Mouse (Mus musculus) heart, adult 9 months (tissue): ENCODE measurements around the gene Zfp933.
"Not testable (repeated sequence)": the region's sequence is repeated elsewhere in the genome, so short reads cannot be mapped to it uniquely, and the experiment has no call there.

Source experiments
- DNase-seq, 2 experiments: peaks; one replicate each; pipeline ENCODE4 v3.0.0; 2022; ENCODE audit warnings: low spot score in 2 of 2

Gene Zfp933

DNA sequence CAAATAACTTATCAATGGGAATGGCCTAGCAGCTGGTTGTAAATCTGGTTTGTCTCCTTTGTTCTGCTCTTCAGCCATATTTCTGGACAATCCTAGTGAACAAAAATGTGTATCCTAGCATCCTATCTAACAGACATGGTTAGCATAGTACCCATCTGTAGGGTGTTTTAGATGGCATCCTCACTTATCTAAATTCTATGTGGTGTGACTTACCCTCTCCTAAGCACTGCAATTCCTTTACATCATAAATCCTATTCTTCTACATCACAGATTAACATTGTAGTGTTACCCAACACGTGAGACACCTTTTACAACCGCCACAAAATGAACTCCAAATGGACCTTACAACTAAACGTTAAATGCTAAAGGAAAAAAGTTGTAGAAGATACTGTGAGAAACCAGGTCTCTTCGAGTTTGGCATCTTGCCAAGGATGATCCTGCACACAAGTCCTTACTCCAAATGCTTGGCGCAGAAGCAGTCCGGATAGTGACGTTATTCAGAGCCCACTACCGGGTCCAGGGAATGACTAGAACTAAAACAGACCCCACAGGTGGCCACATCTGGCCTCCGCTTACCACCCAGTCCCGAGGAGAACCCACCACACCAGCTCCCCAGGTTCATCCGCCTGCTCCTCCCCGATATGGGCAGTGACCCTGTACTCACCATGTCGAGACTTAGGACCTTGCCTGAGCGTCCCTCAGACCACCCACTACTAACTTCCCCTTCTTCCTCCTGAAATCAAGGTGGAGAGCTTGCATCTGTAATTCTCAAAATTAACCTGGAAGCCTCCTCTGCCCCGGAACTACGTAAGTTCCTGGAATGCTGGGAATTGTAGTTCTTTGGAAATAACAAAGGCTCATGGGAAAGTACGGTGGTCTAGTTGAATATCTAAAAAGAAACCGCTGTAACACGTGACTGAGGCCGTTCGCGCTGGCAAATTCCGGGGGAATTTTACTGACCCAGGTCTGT, at the start of gene Zfp933:
Zfp933 (minus strand) TSS at position 753 of the 970 bp plus-strand sequence.
- peak; percentile 87 to 91 for DNase-seq

DNA sequence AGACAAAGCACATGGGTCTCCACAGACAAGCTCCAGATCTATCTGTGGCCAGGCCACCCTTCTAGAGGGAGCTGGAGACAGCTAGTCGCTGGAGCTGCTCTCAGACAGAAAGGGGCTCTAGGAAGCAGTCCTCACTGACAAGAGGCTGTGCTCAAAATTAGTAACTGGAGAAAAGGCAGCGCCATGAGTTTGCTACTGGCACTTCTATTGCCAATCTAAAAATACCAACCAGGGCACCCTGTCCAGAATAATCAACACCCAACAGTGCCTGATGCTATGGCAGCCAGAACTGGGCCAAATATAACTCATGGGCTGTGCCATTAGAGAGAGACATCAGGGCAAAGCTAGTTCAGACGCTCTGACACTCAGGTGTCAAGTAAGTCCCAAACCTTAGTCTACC, 49.2 kb upstream of the Zfp933 start:
- DNase-seq: peak; percentile 75 to 77

DNA sequence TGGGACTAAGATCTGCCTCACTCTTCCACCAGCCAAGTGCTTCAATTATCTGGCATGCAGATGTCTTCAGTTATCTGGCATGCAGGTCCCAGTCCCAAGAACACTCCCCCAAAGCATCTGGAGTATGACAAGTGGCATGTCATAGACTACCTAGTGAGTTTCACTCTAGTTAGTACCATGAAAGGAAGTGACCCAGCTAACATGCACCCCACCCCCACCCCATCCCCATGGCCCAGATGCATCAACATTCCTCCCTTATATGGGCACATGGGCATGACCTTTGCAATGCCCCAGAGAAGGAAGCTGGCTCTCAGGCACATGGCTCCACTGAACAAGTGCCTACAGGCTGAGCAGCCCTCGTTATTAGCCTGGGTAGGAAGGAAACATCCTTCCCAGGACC, 48.2 kb upstream of the Zfp933 start:
- DNase-seq: no peak

DNA sequence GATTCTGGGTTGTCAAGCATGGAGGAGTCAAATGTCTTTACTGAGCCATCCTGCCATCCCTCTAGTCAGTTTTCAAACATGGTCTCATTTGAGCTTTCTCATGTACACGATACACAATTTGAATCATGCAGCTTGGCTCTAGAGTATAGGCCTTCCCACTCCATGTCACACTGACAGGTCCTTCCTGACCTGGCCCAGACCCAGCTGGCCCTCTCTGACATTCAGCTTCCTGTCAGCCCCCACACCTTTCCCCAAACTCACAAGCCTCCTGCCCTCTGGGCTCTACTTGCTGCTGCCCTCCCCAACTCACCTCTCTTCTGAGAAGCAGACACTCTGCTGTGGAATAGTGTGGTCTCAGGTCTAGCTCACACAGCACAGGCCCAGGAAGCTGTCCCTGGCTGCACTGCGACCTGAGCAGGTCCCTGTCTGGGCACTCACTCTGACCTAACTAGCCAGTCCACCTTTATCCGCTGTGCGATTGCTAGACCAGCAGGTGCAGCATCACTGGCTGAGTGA, 47.7 kb upstream of the Zfp933 start:
- DNase-seq: no peak

DNA sequence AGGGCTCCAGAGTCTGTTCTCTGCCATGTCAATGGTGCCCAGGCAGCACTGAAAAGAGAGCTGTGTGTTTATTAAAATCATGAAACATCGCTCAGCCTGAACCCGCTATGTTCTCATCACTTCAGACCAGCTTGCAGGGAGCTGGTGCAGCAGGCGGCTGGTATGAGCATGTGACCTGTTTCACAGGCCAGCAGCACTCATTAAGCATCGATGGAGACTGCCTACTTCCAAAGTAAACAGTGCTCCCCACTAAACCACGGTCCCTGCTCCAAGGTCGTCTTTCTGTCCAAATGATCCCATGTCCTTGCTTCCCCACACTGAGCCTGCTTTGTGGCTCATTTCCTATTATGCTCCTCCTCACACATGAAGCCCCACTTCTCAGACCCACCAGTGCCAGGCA, 42.2 kb upstream of the Zfp933 start:
- DNase-seq: no peak

DNA sequence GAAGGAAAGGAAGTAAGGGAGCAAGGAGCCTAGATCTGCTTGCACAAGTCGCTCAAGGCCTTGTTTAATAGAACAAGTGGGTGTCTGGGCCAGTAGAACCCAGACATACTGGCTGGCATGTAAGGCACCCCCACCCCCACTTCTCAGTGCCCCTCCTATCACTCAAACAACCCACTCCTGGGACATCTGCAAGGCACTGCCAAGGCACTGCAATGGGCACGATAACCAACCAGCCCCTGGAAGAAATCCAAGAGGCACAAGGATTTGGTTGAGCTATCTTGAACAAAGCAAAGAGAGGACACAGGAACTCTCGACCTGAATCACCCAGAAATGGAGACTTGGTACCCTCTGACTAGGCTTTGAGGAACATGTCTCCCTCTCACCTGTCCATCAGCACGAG, 40.1 kb upstream of the Zfp933 start:
- DNase-seq: no peak

DNA sequence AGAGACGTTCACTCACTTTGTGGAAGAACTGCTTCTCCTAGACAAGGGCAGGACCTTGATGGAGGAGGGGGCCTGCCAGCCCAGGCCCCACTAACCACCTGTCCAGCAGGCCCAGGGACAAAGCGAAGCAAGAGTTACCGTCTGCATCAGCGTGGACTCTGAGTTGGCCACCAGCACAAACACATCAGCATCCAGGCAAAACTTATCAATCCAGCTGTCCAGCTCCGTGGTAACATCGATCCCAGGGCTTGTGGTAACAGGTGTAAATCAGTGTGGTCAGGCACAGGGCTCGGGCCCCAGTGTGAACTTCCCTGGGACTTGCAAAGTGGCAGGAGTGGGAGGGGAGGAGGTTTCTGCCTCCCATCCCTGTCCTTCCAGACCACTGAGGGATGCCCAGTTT, 39.1 kb upstream of the Zfp933 start:
- DNase-seq: no peak

DNA sequence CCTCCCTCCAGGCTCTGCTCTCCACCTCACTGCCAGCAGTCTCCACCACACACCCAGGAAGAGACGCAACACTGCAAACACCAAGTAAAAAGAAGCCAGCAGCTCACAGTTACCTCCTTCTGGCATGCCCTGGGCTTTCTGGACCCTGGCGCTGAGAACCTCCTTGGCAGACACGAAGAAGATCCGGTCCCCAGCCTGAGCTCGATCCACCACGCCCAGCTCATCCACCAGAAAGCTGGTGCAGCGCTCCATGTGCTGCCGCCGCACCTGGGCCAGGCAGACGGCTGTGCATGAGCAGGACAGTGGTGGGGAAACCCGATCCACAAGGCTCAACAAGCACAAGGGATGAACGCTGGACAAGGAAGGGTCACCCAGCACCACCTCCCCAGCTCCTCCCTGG, 38.0 kb upstream of the Zfp933 start:
- DNase-seq: no peak

DNA sequence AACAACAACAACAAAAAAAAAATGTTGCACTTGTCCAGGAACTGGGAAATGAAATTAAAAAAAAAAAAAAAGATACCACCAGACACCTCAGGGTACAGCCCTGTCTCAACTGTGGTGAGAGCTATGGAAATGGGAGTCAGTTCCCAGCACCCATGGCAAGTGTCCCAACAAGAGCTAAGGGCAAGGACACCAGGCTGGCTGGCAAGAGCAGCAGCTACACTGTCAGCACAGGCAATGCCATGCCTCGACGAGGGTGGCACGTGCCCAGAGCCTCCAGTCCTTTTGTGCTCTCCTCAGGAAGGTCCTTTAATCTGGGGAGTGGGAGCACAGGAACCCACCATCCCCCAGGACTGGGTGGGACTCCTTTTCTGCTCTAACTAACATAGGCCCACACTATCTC, 36.0 kb upstream of the Zfp933 start:
- no peak for DNase-seq

DNA sequence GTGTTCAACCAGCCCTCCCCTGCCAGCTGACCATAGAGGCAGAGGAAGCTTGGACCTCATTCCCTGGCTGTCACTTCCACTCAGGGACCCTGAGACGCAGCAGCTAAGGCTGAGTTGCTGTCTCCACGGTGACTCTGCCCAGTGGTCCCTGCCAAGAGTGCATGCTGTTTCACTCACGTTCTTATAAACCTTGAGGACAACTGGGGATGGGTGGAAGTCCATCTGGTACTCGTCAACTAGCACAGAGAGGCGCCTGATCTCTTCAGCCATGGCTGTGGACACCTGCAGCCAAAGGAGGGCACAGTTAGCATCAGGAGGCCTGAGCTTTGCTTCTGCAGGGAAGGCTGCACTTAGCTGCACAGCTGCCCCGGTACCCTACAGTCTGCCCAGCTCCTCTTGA, 34.9 kb upstream of the Zfp933 start:
- no peak for DNase-seq

DNA sequence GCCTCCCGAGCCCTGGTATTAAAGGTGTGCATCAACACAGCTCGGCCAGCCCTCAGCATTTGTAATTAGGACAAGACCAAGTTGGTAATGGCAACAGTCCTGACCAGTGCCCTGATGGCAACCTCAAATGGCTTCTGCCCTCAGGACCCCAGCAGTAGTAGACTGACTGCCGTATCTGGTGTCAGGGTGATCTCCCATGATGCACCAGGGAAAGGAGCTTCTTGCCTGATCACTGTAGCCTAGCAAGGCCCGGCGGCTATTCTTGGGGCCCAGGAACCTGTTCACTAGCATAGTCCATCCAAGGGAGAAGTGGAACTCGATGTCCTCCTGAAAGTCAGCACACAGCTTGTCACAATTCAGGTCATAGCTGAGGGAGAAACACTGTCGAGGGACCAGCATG, 33.6 kb upstream of the Zfp933 start:
- DNase-seq: no peak

DNA sequence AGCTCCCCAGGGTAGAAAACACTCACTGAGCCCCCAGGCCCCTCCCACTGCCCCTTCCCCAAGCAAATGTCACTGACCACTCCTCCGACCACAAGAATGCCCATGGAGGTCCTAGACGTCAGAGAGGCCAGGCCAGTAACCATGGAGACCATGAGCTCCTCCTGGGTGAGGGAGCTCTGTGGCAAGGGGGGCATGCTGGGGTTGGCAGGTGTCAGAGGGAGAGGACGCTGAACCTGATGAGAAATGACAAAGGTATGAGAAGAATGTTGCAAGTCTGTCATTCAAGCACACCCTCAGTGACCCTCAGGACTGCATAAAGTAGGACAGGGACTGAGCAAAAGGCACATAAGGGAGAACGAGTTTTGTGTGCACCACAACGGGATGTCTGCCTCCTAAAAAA, 31.7 kb upstream of the Zfp933 start:
- DNase-seq: no peak

DNA sequence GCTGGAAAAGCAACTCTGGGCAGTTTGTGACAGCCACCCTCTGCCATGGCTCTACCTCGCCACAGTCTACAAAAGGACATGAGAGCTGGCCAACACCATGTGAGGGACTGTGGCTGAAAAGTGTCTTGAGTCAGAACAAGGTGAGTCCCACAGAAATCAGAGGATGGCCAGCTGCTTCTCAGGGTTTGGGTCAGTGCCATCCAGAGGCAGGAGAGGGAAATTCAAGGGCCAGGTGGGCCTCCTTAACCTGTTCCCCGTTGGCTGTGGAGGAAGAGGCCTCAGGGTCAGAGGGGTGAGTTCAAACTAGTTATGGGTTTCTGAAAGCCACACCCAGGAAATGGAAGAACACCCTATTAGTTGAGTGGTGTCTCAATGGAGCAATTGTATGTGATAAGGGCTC, 31.3 kb upstream of the Zfp933 start:
- DNase-seq: no peak

DNA sequence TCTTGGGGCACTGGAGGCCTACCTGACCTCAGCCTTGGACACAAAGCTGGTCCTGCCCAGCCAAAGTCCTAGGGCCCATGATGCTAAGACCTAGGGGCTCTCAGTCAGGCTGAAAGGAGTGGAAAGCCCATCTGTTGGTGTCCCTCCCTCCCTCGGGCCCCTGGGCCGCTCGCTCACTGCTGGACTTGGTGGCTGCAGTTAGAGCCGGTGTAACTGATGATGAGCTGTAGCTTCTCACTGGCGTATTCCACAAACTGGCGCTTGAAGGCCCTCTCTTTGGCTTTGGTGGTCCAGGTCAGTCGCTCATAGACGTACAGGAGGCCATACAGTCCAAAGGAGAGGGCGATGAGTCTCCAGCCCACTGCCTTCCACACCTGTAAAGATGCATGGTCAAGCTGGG, 30.4 kb upstream of the Zfp933 start:
- DNase-seq: no peak

DNA sequence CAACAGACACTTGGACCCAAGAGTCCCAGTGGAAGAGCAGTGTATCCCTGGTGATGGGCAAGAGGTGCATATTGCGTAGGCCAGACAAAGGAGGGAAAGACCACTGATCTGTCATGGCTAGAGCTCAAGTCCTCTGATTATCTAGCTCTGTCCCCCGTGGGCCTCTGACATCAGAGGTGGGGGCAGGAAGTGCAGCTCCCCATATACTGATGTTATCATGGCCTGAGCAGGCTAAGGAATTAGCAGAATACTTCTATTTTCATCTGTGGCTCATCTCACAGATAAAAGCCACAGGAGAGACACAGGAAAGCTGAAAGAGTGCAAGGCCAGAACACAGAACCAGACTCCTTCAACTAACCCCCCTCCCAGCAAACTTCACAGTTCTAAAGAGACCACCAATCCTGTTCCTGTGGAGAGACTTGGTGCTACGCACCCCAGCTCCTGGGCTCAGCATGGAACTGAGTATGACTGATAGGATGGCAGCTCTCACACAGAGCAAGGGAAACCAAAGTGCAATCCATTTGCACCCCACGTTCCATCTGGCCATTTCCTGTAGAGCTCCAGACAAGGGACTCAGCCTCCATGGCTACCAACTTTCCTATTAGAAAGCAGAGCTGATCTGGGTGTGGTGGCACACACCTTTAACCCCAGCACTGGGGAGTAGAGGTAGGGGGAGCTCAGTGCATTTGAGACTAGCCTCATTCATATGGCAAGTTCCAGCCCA, 27.8 kb upstream of the Zfp933 start:
- DNase-seq: no peak

DNA sequence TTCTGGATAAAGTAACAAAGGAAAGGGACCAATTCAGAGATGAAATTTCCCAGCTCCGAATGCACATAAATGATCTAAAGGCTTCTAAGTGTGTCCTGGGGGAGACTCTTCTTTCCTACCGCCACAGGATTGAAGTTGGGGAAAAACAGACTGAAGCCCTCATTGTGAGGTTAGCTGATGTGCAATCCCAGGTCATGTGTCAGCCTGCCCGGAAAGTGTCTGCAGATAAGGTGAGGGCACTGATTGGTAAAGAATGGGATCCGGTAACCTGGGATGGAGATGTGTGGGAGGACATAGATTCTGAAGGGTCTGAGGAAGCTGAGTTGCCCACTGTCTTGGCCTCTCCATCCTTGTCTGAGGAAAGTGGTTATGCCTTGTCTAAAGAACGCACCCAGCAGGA, 21.1 kb upstream of the Zfp933 start:
- DNase-seq: no peak

DNA sequence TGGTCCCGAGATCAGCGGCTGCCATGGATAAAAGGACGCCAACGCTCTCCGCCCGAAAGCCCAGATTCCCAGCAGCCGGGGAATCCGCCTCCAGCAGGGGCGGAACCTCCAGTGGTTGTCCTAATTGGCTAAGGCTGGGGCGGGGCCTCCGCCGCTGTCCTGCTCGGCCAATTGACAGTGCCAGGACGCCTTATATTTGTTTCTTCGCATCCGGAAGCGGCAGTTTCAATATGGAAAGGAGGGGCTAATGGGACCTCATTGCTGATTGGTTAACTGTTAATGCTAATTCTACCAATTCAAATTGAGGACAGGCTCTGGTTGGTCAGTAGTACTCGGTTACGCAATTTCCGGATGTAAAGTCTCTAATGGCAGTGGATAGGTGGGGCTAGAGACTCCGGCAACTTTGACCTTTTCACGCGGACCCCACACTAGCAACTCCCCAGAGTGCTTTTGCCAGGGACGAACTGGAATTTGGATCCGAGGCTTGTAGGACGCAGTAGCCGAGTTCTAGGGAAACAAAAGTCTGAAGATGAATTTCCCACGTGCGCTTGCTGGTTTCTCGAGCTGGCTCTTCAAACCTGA, 20.4 kb upstream of the Zfp933 start, which contains the start of the genes Miip and Fv1:
Miip (minus strand) TSS at position 367 of the 582 bp plus-strand sequence.
Fv1 (plus strand) TSS at position 530 of the 582 bp plus-strand sequence.
- DNase-seq: peak; percentile 99

DNA sequence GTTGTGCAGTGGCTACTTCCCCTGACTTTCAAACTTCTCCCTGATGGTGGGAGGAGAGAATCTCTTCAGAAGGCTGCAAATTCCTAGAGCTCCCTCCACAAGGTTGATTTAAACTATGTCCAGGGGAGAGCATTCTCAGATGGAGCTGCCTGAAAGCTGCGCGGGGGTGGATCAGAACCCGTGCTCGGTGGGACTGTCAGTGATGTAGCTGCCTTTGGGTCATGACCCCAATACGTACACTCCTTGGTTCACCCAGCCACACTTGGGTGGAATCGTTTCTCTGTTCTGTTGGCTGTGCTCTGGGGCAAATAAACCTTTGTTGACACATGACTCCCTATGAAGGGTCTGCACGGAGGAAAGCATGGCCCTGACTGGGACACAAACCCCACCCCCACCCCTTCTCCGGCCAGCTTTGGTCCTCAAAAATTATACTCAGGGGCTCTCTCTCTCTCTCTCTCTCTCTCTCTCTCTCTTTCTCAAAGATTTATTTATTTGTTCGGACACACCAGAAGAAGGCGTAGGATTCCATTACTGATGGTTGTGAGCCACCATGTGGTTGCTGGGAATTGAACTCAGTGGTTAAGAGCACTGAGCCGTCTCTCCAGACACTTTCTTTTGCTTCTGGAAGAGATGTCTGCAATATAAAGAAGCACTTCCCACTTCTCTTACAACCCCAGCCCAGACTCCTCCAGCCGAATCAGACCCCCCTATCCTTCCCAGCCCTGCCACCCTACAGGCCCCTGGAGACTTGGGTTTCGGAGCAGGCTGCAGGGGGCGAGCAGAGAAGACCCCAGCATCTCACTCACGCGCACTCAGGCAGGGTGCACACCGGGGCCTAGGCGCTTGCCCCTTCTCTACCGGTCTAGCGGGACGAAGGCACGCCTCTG, 19.6 kb upstream of the Zfp933 start:
- DNase-seq: no peak

DNA sequence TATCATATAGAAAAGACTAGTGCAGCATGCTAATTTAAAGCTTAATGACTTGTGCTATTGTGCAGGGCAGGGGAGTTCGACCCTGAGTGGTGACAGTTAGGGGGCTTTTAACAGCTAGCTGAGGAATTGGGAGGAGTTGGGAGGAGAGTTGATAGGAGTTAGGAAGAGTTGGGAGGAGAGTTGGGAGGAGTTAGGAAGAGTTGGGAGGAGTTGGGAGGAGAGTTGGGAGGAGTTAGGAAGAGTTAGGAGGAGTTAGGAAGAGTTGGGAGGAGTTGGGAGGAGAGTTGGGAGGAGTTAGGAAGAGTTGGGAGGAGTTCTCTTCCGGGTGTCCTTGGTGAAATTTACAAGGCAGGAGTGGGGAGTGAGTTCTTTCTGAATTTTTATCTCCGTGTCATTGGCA, 18.6 kb upstream of the Zfp933 start:
- DNase-seq: not testable (repeated sequence)

DNA sequence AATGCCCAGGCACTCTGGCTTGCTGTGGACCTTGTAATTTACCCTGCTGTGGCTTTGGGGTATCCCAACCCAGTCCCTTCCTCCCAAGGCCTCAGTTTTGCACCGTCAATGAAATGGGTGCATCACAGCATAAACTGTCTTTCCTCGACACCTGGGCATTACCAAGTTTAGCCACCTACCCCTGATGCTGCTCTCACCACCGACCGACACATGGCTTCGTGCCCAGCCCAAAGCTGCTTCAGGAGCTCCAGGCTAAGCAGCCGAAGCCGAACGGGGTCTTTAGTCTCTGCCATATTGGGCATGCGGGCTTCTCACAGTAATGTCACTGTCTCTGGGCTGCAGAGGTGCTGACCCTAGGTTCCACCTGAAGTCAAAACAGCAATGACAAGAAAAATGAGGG, 17.9 kb upstream of the Zfp933 start:
- DNase-seq: no peak

DNA sequence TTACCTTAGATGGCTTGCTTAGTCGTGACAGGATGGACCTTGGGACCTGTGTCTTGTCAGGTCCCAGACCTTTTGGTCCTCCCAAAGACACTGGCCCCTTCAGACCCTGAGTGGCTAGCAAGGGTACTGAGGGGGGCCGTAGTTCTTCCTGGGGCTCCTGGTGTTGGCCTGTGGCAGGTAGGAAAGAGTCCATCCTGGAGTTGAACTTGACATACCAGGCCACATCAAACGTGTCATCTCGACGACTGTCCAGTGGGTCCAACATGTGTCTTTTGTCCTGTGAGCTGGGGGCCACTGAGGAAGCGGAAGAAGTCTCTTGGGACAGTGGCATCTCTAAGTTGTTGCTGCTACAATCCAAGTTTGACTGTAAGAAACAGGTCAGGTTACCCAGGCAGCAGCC, 17.5 kb upstream of the Zfp933 start:
- no peak for DNase-seq
